Mouse (Mus musculus): Measurements from ENCODE around the gene Hs3st3b1.

Gene Hs3st3b1

GRCm38 (mm10) chr11:63891479-63892020 lies 30.5 kb downstream of the Hs3st3b1 start:
- peak; percentile 26 for DNase-seq (ENCODE audit: low read depth, low spot score)

DNA sequence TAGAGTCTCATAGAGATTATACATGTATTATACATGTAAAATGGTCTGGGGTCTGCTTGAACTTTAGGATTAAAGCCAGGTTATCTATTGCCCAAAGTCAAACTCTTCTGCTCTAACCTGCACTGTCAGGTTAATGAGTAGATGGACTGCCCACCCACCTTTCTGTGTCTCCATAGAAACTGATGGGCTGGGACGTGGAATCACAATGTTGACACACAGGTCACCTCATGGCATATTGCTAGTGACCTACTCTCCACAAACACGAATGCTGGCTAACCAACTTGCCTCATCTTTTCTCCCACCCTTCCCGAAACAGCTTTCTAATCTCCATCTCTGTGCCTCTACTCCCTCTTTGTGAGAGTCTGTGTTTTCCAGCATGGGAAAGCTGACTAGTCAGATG lies 38.7 kb downstream of the Hs3st3b1 start:
- DNase-seq (ENCODE audit: low read depth, low spot score) = no peak

- no peak for DNase-seq (ENCODE audit: low read depth, low spot score)
These were observed 41.8 kb downstream of the Hs3st3b1 start for GRCm38 (mm10) chr11:63880296-63880695.

DNA sequence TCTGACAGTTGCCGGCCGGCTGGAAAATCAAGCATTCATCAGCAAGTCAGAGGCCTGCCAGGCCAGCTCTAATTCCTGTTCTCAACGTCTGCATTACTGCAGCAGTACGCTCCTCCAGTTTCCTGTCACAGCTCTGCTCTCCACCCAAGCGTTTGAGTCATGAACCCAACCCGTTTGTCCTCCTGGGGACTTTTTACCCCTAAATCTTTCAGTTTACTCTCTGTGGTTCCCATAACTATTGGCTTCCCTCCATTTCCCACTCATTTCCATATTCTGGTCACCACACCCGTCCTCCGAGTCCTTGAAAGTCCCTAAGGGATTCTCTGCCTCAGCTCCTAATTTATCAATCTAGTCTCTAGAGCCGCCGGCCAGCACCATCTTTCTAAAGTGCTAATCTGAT lies 42.8 kb downstream of the Hs3st3b1 start:
- peak; percentile 49 for DNase-seq (ENCODE audit: low read depth, low spot score)

DNA sequence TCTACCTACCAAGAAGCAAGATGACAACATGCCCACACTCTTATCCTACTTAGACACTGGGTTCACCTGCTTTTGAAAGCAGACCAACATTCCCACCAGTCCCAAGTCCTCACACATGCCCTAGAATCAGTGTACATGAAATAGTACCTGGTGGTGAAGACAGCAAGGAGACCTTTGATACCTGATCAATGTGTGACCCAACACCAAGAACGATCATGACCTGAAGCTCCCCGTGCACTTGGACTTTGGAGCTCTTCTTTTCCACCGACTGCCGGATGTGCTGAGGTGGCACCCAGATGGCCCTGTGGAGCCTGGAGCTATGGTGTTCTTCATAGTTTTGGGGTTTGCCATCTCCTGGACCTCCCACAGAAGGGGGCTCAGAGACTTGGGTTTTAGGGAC lies 43.5 kb downstream of the Hs3st3b1 start:
- DNase-seq (ENCODE audit: low read depth, low spot score) = no peak

GRCm38 (mm10) chr11:63862746-63863145 lies 59.3 kb downstream of the Hs3st3b1 start:
- DNase-seq (ENCODE audit: low read depth, low spot score) = no peak

GRCm38 (mm10) chr11:63861982-63862381 lies 60.1 kb downstream of the Hs3st3b1 start:
- no peak for DNase-seq (ENCODE audit: low read depth, low spot score)

DNA sequence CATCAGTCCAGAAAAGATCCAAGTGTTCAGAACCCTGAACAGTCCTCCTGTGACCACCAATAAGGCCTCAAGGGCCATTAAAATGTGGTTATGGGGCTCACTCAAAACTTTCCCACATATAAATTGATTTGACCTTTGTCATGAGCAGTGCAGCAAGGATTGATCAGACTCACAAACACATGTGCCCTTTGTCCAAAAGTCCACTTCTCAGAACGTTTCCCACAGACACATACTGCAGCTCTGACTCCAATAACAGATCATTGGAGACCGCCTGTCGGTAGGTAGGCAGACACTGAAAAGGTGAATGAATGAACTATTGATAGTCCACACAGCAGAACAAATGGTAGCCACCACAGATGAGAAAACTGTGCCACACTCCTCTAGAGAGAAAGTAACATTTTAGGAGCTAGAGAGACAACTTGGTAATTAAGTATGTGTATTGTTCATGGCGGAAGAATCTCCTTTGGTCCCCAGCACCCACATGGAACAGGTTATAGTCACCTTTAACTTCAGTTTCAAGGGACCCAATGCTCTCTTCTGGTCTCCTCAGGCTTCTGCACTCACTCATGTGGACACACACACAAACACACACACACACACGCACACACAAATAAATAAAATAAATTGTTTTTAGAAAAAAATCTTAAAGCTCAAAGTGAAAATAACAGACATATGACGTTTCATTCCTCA lies 70.9 kb downstream of the Hs3st3b1 start:
- DNase-seq (ENCODE audit: low read depth, low spot score) = no peak

DNA sequence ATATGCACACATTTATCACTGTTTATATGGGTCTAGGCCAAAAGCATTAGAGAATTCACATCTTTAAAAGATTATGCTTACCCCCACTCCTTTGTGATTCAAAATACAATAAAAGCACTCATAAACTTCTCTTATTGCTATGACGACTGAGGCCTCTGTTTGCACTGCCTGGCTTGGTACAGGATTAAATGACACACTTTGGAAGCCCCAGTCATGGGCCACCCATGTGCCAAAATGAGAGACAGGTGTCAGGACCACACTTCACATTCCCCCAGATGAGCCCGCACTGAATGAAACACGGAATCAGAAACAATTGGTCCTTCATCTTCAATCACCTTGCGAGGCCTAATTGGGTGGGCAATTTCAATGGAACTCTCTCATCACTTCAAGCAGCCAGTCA lies 71.8 kb downstream of the Hs3st3b1 start:
- DNase-seq (ENCODE audit: low read depth, low spot score) = no peak

GRCm38 (mm10) chr11:63845379-63845778 lies 76.7 kb downstream of the Hs3st3b1 start:
- no peak for DNase-seq (ENCODE audit: low read depth, low spot score)

DNA sequence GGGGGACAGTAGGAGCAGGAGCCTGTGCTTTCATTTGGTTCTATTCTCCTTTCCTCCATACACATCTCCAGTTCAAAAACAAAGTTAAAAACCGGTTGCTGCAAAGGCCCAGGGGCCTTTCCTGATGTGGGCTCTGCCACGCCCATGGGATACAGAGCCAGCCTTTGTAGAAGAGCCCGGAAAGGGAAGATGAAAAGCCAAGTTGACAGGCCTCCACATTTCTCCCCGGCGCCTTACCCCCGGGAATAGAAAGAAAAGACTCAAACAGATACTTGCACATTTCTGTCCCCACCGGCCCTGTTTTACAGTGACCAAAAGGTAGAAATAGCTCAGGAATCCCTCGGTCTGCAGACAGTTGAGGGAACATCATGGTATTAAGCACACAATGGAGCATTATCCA lies 77.4 kb downstream of the Hs3st3b1 start:
- no peak for DNase-seq (ENCODE audit: low read depth, low spot score)

DNA sequence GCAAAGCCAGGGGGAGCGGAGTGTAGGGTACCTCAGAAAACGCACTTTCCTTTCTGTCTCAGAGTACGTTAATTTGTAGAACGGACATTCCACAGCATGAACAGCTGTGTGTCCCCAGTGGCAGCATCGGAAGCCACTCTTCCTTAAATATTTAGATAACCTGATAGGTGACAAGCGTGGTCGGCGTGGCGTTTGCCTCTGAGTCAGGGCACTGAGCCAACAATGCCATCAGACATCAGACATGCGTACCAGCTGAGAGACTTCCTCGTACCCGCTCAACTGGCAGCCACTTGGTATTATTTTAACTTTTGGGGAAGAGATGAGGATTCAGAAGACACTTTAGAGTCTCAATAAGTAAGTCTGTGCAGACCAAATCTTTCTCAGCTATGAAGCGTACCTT lies 84.6 kb downstream of the Hs3st3b1 start:
- DNase-seq (ENCODE audit: low read depth, low spot score) = no peak
